Mouse (Mus musculus): ENCODE data around the gene Dhrs4. TPM values are rescaled to one million over a fixed set of nuclear protein-coding genes. Genes with fewer than 3 reads are reported as not detected.

Dhrs4 gene
- polyA plus RNA-seq (2014; fragmentation: Nextera tagmentation; extraction: Ambion mirVana) = 60.2 and 96.4 TPM in 2 replicates

GRCm38 (mm10) chr14:55478651-55479599 is at the start of gene Dhrs4:
Gene Dhrs4, plus strand, starts transcription at chr14:55478758.
- Histone ChIP-seq H3K27ac (ENCODE audit: low read depth, low read length) (peak within 1 kb of the TSS; percentile 91), H3K27me3 (ENCODE audit: control insufficient read depth, insufficient read depth, low read length) (no peaks in the 10 kb centered on the region), H3K4me1 (ENCODE audit: control insufficient read depth, insufficient read depth, low read length) (peaks cover 5% of the 10 kb centered on the region; the same call in 1 of the 2 replicates), H3K4me2 (replicated peaks; ENCODE audit: low read depth, low read length) (peak within 1 kb of the TSS; percentile 57), H3K9ac (ENCODE audit: low read depth, low read length) (peak within 1 kb of the TSS; percentile 84), H3K36me3 (ENCODE audit: control insufficient read depth, insufficient read depth, low read length) (peaks cover 11% of the 10 kb centered on the region), H3K9me3 (ENCODE audit: control insufficient read depth, low read length) (no peaks in the 10 kb centered on the region), H3K4me3 (ENCODE audit: low read length) (peak within 1 kb of the TSS; percentile 70)
- under 1% methylated on average over 38 of the region's 38 CpGs for WGBS
- ATAC-seq (ENCODE audit: low FRiP score, low TSS enrichment) = peak; percentile 98

- ATAC-seq (ENCODE audit: low FRiP score, low TSS enrichment) = no peak
- Histone ChIP-seq H3K27me3 (ENCODE audit: control insufficient read depth, insufficient read depth, low read length) (no peaks in the 10 kb centered on the region), H3K4me3 (ENCODE audit: low read length) (no peak overlapping the region), H3K9me3 (ENCODE audit: control insufficient read depth, low read length) (no peaks in the 10 kb centered on the region), H3K4me2 (replicated peaks; ENCODE audit: low read depth, low read length) (no peak overlapping the region), H3K36me3 (ENCODE audit: control insufficient read depth, insufficient read depth, low read length) (no peaks in the 10 kb centered on the region), H3K4me1 (ENCODE audit: control insufficient read depth, insufficient read depth, low read length) (no peaks in the 10 kb centered on the region), H3K27ac (ENCODE audit: low read depth, low read length) (no peak overlapping the region), H3K9ac (ENCODE audit: low read depth, low read length) (no peak overlapping the region)
- WGBS = 90% methylated on average over 4 of the region's 4 CpGs
Measured at GRCm38 (mm10) chr14:55430255-55430654, 48.3 kb upstream of the Dhrs4 start.

GRCm38 (mm10) chr14:55433052-55433451 is 45.5 kb upstream of the Dhrs4 start:
- H3K27me3 ChIP-seq (ENCODE audit: control insufficient read depth, insufficient read depth, low read length) = no peaks in the 10 kb centered on the region
- no peaks in the 10 kb centered on the region for H3K9me3 ChIP-seq (ENCODE audit: control insufficient read depth, low read length)
- ATAC-seq (ENCODE audit: low FRiP score, low TSS enrichment) = no peak
- H3K4me1 ChIP-seq (ENCODE audit: control insufficient read depth, insufficient read depth, low read length) = no peaks in the 10 kb centered on the region
- H3K4me3 ChIP-seq (ENCODE audit: low read length) = no peak overlapping the region
- WGBS = 82% methylated on average over 1 of the region's 1 CpGs
- no peak overlapping the region for H3K4me2 ChIP-seq (replicated peaks; ENCODE audit: low read depth, low read length)
- no peak overlapping the region for H3K27ac ChIP-seq (ENCODE audit: low read depth, low read length)
- no peak overlapping the region for H3K9ac ChIP-seq (ENCODE audit: low read depth, low read length)
- no peaks in the 10 kb centered on the region for H3K36me3 ChIP-seq (ENCODE audit: control insufficient read depth, insufficient read depth, low read length)

- H3K27me3 ChIP-seq (ENCODE audit: control insufficient read depth, insufficient read depth, low read length) = no peaks in the 10 kb centered on the region
- no peaks in the 10 kb centered on the region for H3K4me1 ChIP-seq (ENCODE audit: control insufficient read depth, insufficient read depth, low read length)
- WGBS = 86% methylated on average over 3 of the region's 3 CpGs
- no peak overlapping the region for H3K4me3 ChIP-seq (ENCODE audit: low read length)
- no peak for ATAC-seq (ENCODE audit: low FRiP score, low TSS enrichment)
- H3K36me3 ChIP-seq (ENCODE audit: control insufficient read depth, insufficient read depth, low read length) = no peaks in the 10 kb centered on the region
- H3K9me3 ChIP-seq (ENCODE audit: control insufficient read depth, low read length) = no peaks in the 10 kb centered on the region
- H3K4me2 ChIP-seq (replicated peaks; ENCODE audit: low read depth, low read length) = no peak overlapping the region
- no peak overlapping the region for H3K9ac ChIP-seq (ENCODE audit: low read depth, low read length)
- no peak overlapping the region for H3K27ac ChIP-seq (ENCODE audit: low read depth, low read length)
Measured at GRCm38 (mm10) chr14:55434825-55435224, 43.7 kb upstream of the Dhrs4 start.

GRCm38 (mm10) chr14:55437118-55437517 is 41.4 kb upstream of the Dhrs4 start:
- 82% methylated on average over 8 of the region's 8 CpGs for WGBS
- Histone ChIP-seq H3K4me2 (replicated peaks; ENCODE audit: low read depth, low read length) (no peak overlapping the region), H3K36me3 (ENCODE audit: control insufficient read depth, insufficient read depth, low read length) (no peaks in the 10 kb centered on the region), H3K27ac (ENCODE audit: low read depth, low read length) (no peak overlapping the region), H3K27me3 (ENCODE audit: control insufficient read depth, insufficient read depth, low read length) (no peaks in the 10 kb centered on the region), H3K9ac (ENCODE audit: low read depth, low read length) (no peak overlapping the region), H3K4me1 (ENCODE audit: control insufficient read depth, insufficient read depth, low read length) (no peaks in the 10 kb centered on the region), H3K4me3 (ENCODE audit: low read length) (no peak overlapping the region), H3K9me3 (ENCODE audit: control insufficient read depth, low read length) (no peaks in the 10 kb centered on the region)
- ATAC-seq (ENCODE audit: low FRiP score, low TSS enrichment) = no peak

- Histone ChIP-seq H3K9ac (ENCODE audit: low read depth, low read length) (no peak overlapping the region), H3K9me3 (ENCODE audit: control insufficient read depth, low read length) (no peaks in the 10 kb centered on the region), H3K27me3 (ENCODE audit: control insufficient read depth, insufficient read depth, low read length) (no peaks in the 10 kb centered on the region), H3K4me2 (replicated peaks; ENCODE audit: low read depth, low read length) (no peak overlapping the region), H3K4me3 (ENCODE audit: low read length) (no peak overlapping the region), H3K27ac (ENCODE audit: low read depth, low read length) (no peak overlapping the region), H3K36me3 (ENCODE audit: control insufficient read depth, insufficient read depth, low read length) (no peaks in the 10 kb centered on the region), H3K4me1 (ENCODE audit: control insufficient read depth, insufficient read depth, low read length) (no peaks in the 10 kb centered on the region)
- 28% methylated on average over 6 of the region's 6 CpGs for whole genome bisulfite sequencing
- ATAC-seq (ENCODE audit: low FRiP score, low TSS enrichment) = peak; percentile 32; the same call in 1 of the 2 replicates
Measured at GRCm38 (mm10) chr14:55438193-55438784, 40.3 kb upstream of the Dhrs4 start.

- Histone ChIP-seq H3K9me3 (ENCODE audit: control insufficient read depth, low read length) (no peaks in the 10 kb centered on the region), H3K9ac (ENCODE audit: low read depth, low read length) (no peak overlapping the region), H3K4me3 (ENCODE audit: low read length) (no peak overlapping the region), H3K4me2 (replicated peaks; ENCODE audit: low read depth, low read length) (no peak overlapping the region), H3K36me3 (ENCODE audit: control insufficient read depth, insufficient read depth, low read length) (no peaks in the 10 kb centered on the region), H3K27me3 (ENCODE audit: control insufficient read depth, insufficient read depth, low read length) (no peaks in the 10 kb centered on the region), H3K27ac (ENCODE audit: low read depth, low read length) (no peak overlapping the region), H3K4me1 (ENCODE audit: control insufficient read depth, insufficient read depth, low read length) (peaks cover 5% of the 10 kb centered on the region)
- 65% methylated on average over 2 of the region's 2 CpGs for WGBS
- no peak for ATAC-seq (ENCODE audit: low FRiP score, low TSS enrichment)
Measured at GRCm38 (mm10) chr14:55457693-55458092, 20.9 kb upstream of the Dhrs4 start.

GRCm38 (mm10) chr14:55458273-55458672 is 20.3 kb upstream of the Dhrs4 start:
- WGBS = 28% methylated on average over 10 of the region's 10 CpGs
- no peaks in the 10 kb centered on the region for H3K9me3 ChIP-seq (ENCODE audit: control insufficient read depth, low read length)
- H3K4me2 ChIP-seq (replicated peaks; ENCODE audit: low read depth, low read length) = no peak overlapping the region
- no peak overlapping the region for H3K9ac ChIP-seq (ENCODE audit: low read depth, low read length)
- peak; percentile 49; the same call in 1 of the 2 replicates for ATAC-seq (ENCODE audit: low FRiP score, low TSS enrichment)
- H3K4me1 ChIP-seq (ENCODE audit: control insufficient read depth, insufficient read depth, low read length) = peaks cover 5% of the 10 kb centered on the region
- no peaks in the 10 kb centered on the region for H3K27me3 ChIP-seq (ENCODE audit: control insufficient read depth, insufficient read depth, low read length)
- no peak overlapping the region for H3K27ac ChIP-seq (ENCODE audit: low read depth, low read length)
- H3K4me3 ChIP-seq (ENCODE audit: low read length) = no peak overlapping the region
- H3K36me3 ChIP-seq (ENCODE audit: control insufficient read depth, insufficient read depth, low read length) = no peaks in the 10 kb centered on the region

GRCm38 (mm10) chr14:55458761-55459160 is 19.8 kb upstream of the Dhrs4 start:
- no peaks in the 10 kb centered on the region for H3K9me3 ChIP-seq (ENCODE audit: control insufficient read depth, low read length)
- H3K27ac ChIP-seq (ENCODE audit: low read depth, low read length) = no peak overlapping the region
- WGBS = 84% methylated on average over 3 of the region's 3 CpGs
- no peak for ATAC-seq (ENCODE audit: low FRiP score, low TSS enrichment)
- peaks cover 5% of the 10 kb centered on the region for H3K4me1 ChIP-seq (ENCODE audit: control insufficient read depth, insufficient read depth, low read length)
- H3K36me3 ChIP-seq (ENCODE audit: control insufficient read depth, insufficient read depth, low read length) = no peaks in the 10 kb centered on the region
- H3K9ac ChIP-seq (ENCODE audit: low read depth, low read length) = no peak overlapping the region
- H3K27me3 ChIP-seq (ENCODE audit: control insufficient read depth, insufficient read depth, low read length) = no peaks in the 10 kb centered on the region
- no peak overlapping the region for H3K4me2 ChIP-seq (replicated peaks; ENCODE audit: low read depth, low read length)
- H3K4me3 ChIP-seq (ENCODE audit: low read length) = no peak overlapping the region
